Mouse (Mus musculus) naive thymus-derived CD4-positive, alpha-beta T cell, adult 2 months (primary cell): ENCODE results near the gene Nop2.

Experiments used
- DNase-seq: peaks from one replicate; pipeline ENCODE4 v3.0.0-alpha.2; 2011; ENCODE audit warnings: low read depth

Nop2 gene

GRCm38 (mm10) chr6:125131302-125132156 lies at the start of gene Nop2:
TSS of gene Nop2 (plus strand) at chr6:125131909.
- peak; percentile 97 for DNase-seq

GRCm38 (mm10) chr6:125082801-125083386 lies 48.8 kb upstream of the Nop2 start:
- no peak for DNase-seq

- peak; percentile 85 for DNase-seq
Observed at GRCm38 (mm10) chr6:125084424-125084823, 47.3 kb upstream of the Nop2 start.

GRCm38 (mm10) chr6:125087937-125088336 lies 43.8 kb upstream of the Nop2 start:
- no peak for DNase-seq

GRCm38 (mm10) chr6:125088561-125089321 lies 43.0 kb upstream of the Nop2 start:
- DNase-seq, result no peak

GRCm38 (mm10) chr6:125089521-125090321 lies 42.0 kb upstream of the Nop2 start:
- peak; percentile 39 for DNase-seq

- DNase-seq, result no peak
Observed at GRCm38 (mm10) chr6:125090341-125091085, 41.2 kb upstream of the Nop2 start.

GRCm38 (mm10) chr6:125092372-125092771 lies 39.3 kb upstream of the Nop2 start:
- peak; percentile 55 for DNase-seq

- DNase-seq, result peak; percentile 42
Observed at GRCm38 (mm10) chr6:125094843-125095242, 36.9 kb upstream of the Nop2 start.

- peak; percentile 94 for DNase-seq
Observed at GRCm38 (mm10) chr6:125095391-125096278, 36.1 kb upstream of the Nop2 start, which contains the start of gene Chd4. TSS of gene Chd4 (plus strand) at chr6:125095981.

GRCm38 (mm10) chr6:125096279-125096596 lies 35.5 kb upstream of the Nop2 start:
- DNase-seq, result no peak

- peak; percentile 62 for DNase-seq
Observed at GRCm38 (mm10) chr6:125096597-125097345, 34.9 kb upstream of the Nop2 start.

GRCm38 (mm10) chr6:125097346-125097689 lies 34.4 kb upstream of the Nop2 start:
- no peak for DNase-seq

GRCm38 (mm10) chr6:125097951-125098350 lies 33.8 kb upstream of the Nop2 start:
- DNase-seq, result no peak

GRCm38 (mm10) chr6:125098513-125098912 lies 33.2 kb upstream of the Nop2 start:
- DNase-seq, result no peak

- DNase-seq, result peak; percentile 79
Observed at GRCm38 (mm10) chr6:125099421-125099971, 32.2 kb upstream of the Nop2 start.

GRCm38 (mm10) chr6:125101444-125101843 lies 30.3 kb upstream of the Nop2 start:
- DNase-seq, result no peak

GRCm38 (mm10) chr6:125104223-125104622 lies 27.5 kb upstream of the Nop2 start:
- DNase-seq, result no peak

GRCm38 (mm10) chr6:125107705-125108104 lies 24.0 kb upstream of the Nop2 start:
- no peak for DNase-seq
